Mouse (Mus musculus): ENCODE measurements around the gene Preb. TPM values are rescaled to one million over a fixed set of nuclear protein-coding genes. Genes with fewer than 3 reads are reported as not detected.

Preb gene
- polyA plus RNA-seq, 1 experiment from 2014 or later, result 99.6 TPM

DNA sequence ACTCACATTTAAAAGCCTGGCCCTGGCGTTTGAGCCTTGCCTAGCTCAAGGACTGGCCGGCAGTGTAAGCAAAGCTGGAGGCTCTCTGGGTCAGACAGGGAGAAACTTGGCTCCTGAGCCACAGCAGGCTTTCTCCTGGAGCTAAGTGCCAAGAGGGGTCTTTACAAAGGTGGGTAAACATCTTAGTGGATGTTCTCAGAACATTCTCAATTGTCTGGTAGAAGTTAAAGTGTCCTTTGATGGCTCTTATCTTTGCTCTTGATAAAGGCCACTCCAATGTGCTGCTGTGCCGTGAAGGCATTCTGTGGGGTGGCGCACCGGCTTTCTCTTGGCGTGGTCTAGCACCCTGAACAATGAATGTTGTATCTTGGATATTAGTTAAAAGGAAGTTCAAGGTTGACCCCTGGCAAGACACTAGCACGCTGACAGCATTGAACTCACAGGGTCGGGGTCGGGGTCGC lies 37.5 kb downstream of the Preb start:
- Histone ChIP-seq H3K4me1 (ENCODE audit: insufficient read depth) (0 out of 2 replicates have a peak, but pooled peaks cover 6% of the 10 kb centered on the region), H3K9me3 (ENCODE audit: low read depth, low read length) (no peaks in the 10 kb centered on the region), H3K4me3 (ENCODE audit: low read depth, low read length) (no peak overlapping the region), H3K9ac (peak overlapping the region; percentile 53; the same call in 1 of the 2 replicates), H3K27ac (ENCODE audit: low read depth) (no peak overlapping the region), H3K4me2 (peak overlapping the region; percentile 74), H3K27me3 (ENCODE audit: insufficient read depth, low read length) (no peaks in the 10 kb centered on the region), H3K36me3 (ENCODE audit: insufficient read depth) (peaks cover 33% of the 10 kb centered on the region)
- TF ChIP-seq CTCF (IDR thresholded peaks at IDR 0.05; ENCODE audit: low read depth), result no peak
- DNase-seq (no peak), ATAC-seq (ENCODE audit: insufficient read depth) (no peak)
- WGBS, result 40% methylated on average over 10 of the region's 10 CpGs

GRCm38 (mm10) chr5:30921256-30922033 lies 38.7 kb downstream of the Preb start, which contains the start of gene Khk:
Khk (plus strand) TSS chr5:30921431.
- DNase-seq (peak; percentile 94), ATAC-seq (ENCODE audit: insufficient read depth) (peak; percentile 80)
- Histone ChIP-seq H3K36me3 (ENCODE audit: insufficient read depth) (peaks cover 43% of the 10 kb centered on the region), H3K9ac (peak within 1 kb of the TSS; percentile 53), H3K27me3 (ENCODE audit: insufficient read depth, low read length) (no peaks in the 10 kb centered on the region), H3K4me1 (ENCODE audit: insufficient read depth) (0 out of 2 replicates have a peak, but pooled peaks cover 6% of the 10 kb centered on the region), H3K4me2 (peak within 1 kb of the TSS; percentile 74), H3K4me3 (ENCODE audit: low read depth, low read length) (peak within 1 kb of the TSS; percentile 47), H3K27ac (ENCODE audit: low read depth) (peak within 1 kb of the TSS; percentile 73), H3K9me3 (ENCODE audit: low read depth, low read length) (no peaks in the 10 kb centered on the region)
- peak; percentile 91 for TF ChIP-seq CTCF (IDR thresholded peaks at IDR 0.05; ENCODE audit: low read depth)
- WGBS, result 1% methylated on average over 40 of the region's 40 CpGs

- WGBS, result 58% methylated on average over 19 of the region's 19 CpGs
These were observed 39.5 kb downstream of the Preb start for GRCm38 (mm10) chr5:30920621-30921020.

DNA sequence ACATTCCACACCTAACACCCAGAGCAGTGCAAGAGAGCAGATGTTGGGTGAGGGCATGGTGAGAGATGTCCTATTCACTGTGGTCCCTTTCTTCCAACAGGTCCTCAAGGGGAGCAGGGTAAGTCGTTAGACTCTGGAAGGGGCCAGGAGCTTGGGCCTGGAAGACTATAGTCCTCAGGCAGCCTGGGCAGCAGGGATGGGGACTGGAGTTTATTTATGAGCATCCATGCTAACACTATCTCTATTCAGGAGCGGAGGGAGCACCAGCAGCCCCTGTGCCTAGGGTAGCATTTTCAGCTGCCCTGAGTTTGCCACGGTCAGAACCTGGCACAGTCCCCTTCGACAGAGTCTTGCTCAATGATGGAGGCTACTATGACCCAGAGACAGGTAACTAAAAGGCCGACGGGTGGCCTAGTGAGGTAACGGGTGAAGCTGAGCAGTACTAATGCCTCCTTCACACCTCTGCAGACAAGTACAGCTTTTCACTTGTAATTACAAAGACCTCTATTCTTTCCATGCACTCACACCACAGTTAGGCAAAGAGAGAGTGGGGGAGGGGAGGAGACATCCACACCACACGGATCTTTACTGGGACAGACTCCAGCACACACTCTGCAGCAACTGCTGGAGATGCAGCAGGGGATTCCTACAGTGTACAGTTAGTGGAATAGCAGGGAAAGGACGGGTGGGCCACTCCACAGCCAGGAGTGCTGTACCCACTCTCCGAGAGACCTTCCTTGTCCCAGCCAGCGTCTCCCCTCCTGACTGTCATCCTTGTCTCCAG lies 40.1 kb downstream of the Preb start:
- H3K4me3 ChIP-seq (ENCODE audit: low read depth, low read length), result 0 out of 2 replicates have a peak overlapping the region, but pooled peaks have one; percentile 47
- no peaks in the 10 kb centered on the region for H3K9me3 ChIP-seq (ENCODE audit: low read depth, low read length)
- ATAC-seq (ENCODE audit: insufficient read depth) (no peak), DNase-seq (peak; percentile 50)
- no peak overlapping the region for H3K27ac ChIP-seq (ENCODE audit: low read depth)
- H3K4me1 ChIP-seq (ENCODE audit: insufficient read depth), result 0 out of 2 replicates have a peak, but pooled peaks cover 6% of the 10 kb centered on the region
- TF ChIP-seq CTCF (IDR thresholded peaks at IDR 0.05; ENCODE audit: low read depth), result no peak
- H3K4me2 ChIP-seq, result peak overlapping the region; percentile 74
- WGBS, result 61% methylated on average over 11 of the region's 11 CpGs
- no peak overlapping the region for H3K9ac ChIP-seq
- H3K27me3 ChIP-seq (ENCODE audit: insufficient read depth, low read length), result no peaks in the 10 kb centered on the region
- peaks cover 45% of the 10 kb centered on the region for H3K36me3 ChIP-seq (ENCODE audit: insufficient read depth)

More at GRCm38 (mm10) chr5:30920621-30921020, 39.5 kb downstream of the Preb start:
- Histone ChIP-seq H3K9me3 (ENCODE audit: low read depth, low read length) (no peaks in the 10 kb centered on the region), H3K27ac (ENCODE audit: low read depth) (no peak overlapping the region), H3K36me3 (ENCODE audit: insufficient read depth) (peaks cover 45% of the 10 kb centered on the region), H3K9ac (no peak overlapping the region), H3K4me3 (ENCODE audit: low read depth, low read length) (0 out of 2 replicates have a peak overlapping the region, but pooled peaks have one; percentile 47), H3K4me2 (peak overlapping the region; percentile 74), H3K27me3 (ENCODE audit: insufficient read depth, low read length) (no peaks in the 10 kb centered on the region), H3K4me1 (ENCODE audit: insufficient read depth) (0 out of 2 replicates have a peak, but pooled peaks cover 6% of the 10 kb centered on the region)
- no peak for TF ChIP-seq CTCF (IDR thresholded peaks at IDR 0.05; ENCODE audit: low read depth)
- DNase-seq (no peak), ATAC-seq (ENCODE audit: insufficient read depth) (no peak; the same call in 1 of the 2 replicates)

DNA sequence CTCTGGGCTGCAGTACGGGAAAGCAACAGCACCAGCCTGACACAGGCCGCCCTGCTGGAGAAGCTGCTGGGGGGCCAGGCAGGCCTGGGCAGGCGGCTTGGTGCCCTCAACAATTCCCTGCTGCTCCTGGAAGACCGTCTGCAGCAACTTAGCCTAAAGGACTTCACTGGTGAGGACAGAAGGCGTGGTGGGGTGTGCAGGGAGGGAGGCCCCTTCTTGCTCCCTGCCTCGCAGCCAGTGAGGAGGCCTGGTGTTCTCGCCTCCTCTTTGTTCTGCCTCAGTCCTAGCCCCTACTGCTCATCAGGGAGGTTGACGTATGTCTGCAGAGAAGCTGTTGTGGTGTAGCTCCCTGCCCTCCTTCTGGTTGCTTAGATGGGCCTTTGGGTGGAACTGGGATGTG lies 41.5 kb downstream of the Preb start:
- no peaks in the 10 kb centered on the region for H3K9me3 ChIP-seq (ENCODE audit: low read depth, low read length)
- H3K27ac ChIP-seq (ENCODE audit: low read depth), result no peak overlapping the region
- peaks cover 45% of the 10 kb centered on the region for H3K36me3 ChIP-seq (ENCODE audit: insufficient read depth)
- H3K27me3 ChIP-seq (ENCODE audit: insufficient read depth, low read length), result no peaks in the 10 kb centered on the region
- DNase-seq, result no peak
- no peak overlapping the region for H3K4me3 ChIP-seq (ENCODE audit: low read depth, low read length)
- 0 out of 2 replicates have a peak, but pooled peaks cover 6% of the 10 kb centered on the region for H3K4me1 ChIP-seq (ENCODE audit: insufficient read depth)
- WGBS, result 82% methylated on average over 8 of the region's 8 CpGs
- ATAC-seq (ENCODE audit: insufficient read depth), result no peak
- no peak for TF ChIP-seq CTCF (IDR thresholded peaks at IDR 0.05; ENCODE audit: low read depth)
- H3K9ac ChIP-seq, result no peak overlapping the region
- H3K4me2 ChIP-seq, result no peak overlapping the region

- Histone ChIP-seq H3K27ac (ENCODE audit: low read depth) (no peak overlapping the region), H3K4me1 (ENCODE audit: insufficient read depth) (peaks cover 9% of the 10 kb centered on the region; the same call in 1 of the 2 replicates), H3K36me3 (ENCODE audit: insufficient read depth) (peaks cover 45% of the 10 kb centered on the region), H3K9ac (no peak overlapping the region), H3K27me3 (ENCODE audit: insufficient read depth, low read length) (no peaks in the 10 kb centered on the region), H3K4me2 (no peak overlapping the region), H3K4me3 (ENCODE audit: low read depth, low read length) (no peak overlapping the region), H3K9me3 (ENCODE audit: low read depth, low read length) (no peaks in the 10 kb centered on the region)
- no peak for TF ChIP-seq CTCF (IDR thresholded peaks at IDR 0.05; ENCODE audit: low read depth)
- no peak for ATAC-seq (ENCODE audit: insufficient read depth)
- no peak for DNase-seq
- 89% methylated on average over 31 of the region's 31 CpGs for WGBS
These were observed 42.1 kb downstream of the Preb start for GRCm38 (mm10) chr5:30917891-30918670.

Measured in lung, embryonic 14.5 days (tissue).